Mouse (Mus musculus): ENCODE data around the gene Olfr51.
"Not testable (repeated sequence)": the region's sequence is repeated elsewhere in the genome, so short reads cannot be mapped to it uniquely, and the experiment has no call there.

GRCm38 (mm10) chr11:51034141-51034540, 30.7 kb downstream of the Olfr51 start:
- not testable (repeated sequence) for TF ChIP-seq CTCF, EP300 (IDR thresholded peaks at IDR 0.05)
